Mouse (Mus musculus): Measurements from ENCODE around the gene Astn2.

The Astn2 gene

DNA sequence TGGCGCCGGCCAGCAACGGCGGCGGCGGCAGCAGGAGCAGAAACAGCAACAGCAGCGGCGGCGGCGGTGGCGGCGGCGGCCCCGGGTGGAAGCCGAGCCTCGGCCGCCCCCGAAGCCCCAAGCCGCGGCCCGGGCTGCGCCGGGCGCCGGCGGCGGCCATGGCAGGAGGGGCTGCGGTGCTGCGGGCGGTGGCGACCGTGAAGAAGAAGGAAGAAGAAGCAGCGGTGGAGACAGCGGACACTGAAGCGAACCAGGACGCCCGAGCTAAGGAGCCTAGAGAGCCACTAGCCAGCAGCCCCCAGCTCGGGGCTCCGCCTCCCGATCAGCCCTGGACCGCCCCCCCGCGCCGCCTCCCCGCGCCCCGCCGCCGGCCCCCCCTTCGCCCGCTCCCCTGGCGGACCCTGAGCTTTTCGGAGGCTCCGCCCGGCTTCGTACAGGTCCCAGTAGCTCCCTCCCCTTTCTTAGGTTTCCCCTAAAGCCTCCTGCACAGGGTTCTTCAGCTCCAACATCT is at the start of gene Astn2:
Gene Astn2 (minus strand): TSS at position 411 of the 511 bp plus-strand sequence.
- no peak for DNase-seq

DNA sequence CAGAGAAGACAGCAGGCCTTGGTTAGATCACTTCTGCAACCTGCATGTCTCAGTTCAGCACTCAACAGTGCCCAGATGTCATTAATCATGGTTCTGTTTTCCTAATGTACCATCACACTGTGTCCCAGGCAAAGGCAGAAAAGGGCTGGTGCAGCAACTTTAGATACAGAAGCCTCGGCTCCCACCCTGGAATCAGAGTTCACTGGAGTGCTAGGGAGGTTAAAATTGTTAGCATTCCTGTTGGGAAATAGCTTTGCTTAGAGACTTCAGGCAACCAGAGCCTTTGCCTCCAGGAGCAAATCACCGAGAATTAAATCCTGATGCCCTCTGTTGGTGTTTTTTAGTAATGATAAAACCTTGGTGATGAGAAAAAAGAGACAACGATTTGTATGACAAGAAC is 45.7 kb upstream of the Astn2 start:
- peak in 1 of 2 experiments; percentile 12 for DNase-seq

DNA sequence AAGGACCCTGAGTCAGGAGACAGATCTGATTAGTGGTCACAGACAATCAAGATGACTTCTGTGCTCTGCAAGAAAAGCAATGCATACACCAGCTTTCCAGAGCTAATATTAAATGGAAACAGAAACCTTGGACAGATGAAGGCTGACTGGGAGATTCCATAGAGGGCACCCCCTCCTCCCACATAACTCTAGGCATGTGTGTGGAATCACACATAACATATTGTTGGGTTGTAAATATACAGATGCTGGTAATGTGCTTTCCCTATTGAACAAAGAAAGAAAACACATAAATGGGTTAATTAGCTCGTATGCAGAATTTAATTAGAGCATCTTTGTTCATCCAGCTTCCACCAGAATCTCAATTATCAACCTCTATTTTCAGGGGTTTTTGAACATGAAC is 26.8 kb upstream of the Astn2 start:
- DNase-seq = no peak

DNA sequence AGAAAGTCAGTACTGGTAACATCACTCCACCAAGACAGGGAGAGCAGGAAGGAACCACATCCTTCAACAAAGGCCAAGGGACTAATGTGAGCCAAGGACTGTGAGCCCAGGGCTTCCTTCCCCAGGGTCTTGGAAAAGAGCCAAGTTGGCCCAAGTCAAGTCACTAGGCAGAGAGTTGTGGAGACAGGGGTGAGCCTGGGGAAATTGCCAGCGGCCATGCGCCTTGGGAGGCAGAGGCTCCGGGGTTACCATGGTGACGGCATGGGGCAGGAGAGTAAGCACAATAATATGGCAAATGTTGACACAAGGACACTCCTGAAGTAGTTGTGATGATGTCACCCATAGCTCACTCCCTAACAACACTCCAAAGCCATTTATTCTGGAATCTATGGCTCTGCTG is 21.4 kb upstream of the Astn2 start:
- DNase-seq = peak; percentile 50 to 73

DNA sequence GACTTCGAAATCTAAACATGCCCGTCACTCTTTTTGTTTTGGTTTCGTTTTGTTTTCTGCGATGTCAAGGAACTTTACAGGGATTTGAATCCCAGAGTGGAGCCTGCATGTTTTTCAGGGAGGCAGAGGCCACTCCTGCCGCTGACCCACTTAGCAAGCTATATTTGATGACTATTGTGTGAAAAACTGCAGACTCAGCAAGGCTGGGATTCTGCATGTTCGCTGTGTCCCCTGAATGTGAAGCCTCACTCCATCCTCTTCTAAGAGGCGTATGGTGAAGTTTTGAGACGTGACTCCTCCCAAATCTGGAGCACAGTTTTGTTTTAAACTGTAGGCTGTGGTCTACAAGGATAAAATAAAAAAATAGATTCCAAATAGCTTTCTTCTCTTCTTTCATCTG is 10.4 kb upstream of the Astn2 start:
- no peak for DNase-seq

DNA sequence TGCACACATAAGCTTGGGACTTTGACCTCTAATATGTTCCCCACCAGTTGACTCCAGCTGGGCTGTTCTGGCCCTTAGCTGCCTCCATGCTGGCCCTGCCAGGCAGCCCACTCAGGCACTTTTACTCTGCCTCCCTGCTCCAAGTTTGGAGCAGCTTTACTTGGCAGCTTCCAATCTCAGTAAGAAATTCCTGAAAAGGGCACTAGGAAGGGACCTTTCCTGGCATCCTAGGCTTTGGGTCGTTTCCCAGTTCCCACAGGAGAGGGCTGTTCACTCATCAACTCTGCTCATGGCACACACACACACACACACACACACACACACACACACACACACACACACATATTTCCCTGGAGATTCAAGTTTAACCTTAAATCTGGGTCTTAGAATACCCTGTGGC is 675 bp upstream of the Astn2 start:
- no peak for DNase-seq

DNA sequence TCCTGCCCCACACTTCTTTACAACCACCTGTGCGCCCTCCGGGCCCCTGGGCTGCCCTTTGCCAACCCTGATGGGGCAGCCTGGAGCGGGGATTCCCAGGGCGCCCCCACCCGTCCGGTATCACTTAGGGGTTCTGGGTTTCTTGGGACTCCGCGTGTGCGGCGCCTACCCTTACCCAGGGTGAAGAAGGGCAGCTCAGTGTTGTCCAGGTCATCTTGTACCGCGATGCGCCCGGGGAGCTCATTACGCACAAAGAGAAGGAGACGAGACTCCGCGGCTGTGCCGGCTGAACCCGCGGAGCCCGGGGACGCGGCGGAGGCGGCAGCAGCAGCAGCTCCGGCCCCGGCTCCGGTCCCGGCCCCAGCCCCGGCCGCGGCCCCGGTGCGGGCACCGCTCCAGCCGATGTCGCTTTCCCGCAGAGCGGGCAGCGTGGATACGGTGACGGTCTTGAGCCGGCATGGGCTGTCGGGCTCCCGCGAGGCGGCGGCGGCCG is 657 bp downstream of the Astn2 start:
- no peak for DNase-seq

DNA sequence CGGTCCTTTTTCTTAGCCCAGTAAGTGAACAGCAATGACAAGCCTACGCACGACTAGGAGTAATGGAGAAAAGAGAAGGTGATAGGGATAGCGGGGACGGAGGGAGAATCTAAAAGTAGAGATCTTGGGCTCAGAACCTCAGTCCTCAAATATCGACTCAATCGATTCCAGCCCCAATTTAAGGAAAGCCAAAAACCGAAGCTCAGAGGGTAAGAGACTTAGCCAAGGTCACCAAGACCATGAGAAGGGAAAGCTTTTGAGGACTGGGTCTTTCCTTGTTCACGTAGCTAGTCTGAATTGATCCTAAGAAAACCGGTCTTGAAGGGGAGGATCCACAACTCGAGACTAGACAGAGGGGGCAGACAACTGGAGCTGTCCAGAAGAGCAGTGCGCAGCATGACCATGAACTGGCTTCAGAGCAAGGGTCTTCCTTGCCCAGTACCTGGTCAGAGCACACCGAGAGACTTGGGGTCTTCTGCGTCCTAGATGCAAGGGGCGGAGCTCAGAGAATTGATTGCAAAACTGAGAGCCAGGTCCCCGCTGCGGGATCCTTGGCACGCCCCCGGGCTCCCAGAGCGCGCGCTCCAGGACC is 1.2 kb downstream of the Astn2 start:
- DNase-seq = no peak

DNA sequence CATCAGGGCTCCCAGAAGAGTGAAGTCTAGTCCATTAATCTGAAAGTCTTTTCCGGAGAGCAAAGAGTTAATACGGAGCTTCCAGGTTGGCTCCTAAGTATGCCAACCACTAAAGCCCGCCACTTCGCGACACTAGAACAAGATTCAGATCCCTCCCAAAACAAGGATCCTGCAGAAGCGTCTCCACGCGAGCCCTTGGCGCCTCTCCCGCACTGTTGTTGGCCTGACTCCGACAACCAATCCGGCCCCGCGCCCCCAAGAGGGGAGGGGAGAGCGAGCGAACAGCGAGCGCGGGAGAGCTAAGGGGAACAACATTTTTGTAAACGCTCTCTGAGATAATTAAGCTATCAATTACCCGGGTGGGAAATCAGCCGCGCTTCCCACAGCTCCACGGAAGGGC is 1.8 kb downstream of the Astn2 start:
- DNase-seq = no peak

DNA sequence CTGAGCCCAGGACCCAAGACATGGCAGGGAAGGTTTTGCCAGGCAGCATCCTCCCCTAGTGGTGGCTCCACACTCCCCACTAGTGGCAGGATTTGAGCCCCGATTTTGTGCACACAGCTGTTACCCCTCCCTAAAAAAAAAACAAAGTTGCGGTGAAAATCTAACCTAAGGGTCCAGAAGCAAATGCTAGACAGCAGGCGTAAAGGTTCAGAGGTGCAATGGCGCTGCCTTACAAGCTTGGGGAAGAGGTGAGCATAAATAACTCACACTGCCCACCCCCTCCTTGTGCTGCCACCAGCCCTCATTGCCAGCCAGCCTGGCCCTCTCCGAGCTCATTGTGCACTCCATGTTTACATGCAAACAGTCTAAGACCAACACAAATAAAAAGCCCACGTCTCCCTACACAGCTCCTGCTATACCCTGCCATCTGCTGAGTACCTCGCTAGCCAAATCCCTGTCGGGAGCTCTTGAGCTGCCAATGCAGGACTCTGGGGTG is 3.2 kb downstream of the Astn2 start:
- DNase-seq = no peak

DNA sequence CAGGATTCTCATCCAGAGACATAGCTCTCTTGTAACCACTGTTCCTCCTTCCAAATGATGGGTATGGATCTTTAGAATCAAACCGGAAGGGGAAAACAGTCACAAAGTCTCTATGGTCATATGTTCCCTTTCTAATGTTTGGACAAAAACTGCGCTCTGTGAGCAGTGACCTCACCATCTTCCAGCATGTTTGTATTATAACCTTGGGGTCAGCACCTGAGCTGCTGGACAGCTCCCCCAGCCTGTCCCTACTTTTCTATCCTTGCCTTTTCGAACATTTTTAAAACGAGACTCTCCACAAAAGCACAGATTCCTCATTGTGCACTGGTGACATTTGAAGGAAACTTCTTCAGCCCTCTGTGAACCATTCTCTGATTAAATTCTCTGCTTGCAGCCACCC is 5.3 kb downstream of the Astn2 start:
- no peak for DNase-seq

DNA sequence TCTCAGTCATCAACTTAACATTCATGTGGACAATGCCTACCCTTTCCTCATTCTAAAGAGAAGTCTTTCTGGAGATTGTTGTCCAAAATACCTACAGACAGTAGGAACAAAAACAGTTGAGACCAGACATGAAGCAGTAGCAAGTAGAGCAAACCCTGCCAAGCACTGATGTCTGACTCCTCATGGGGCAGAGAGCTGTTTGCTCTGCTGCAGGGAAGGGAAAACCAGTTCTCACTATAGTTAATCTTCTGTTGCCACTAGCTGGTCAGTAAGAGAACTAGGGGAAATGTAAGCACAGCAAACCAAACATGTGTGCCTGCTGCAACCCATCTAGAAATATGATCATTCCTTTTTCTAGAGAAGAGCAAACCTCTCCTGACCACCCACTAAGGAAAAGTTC is 7.2 kb downstream of the Astn2 start:
- no peak for DNase-seq

DNA sequence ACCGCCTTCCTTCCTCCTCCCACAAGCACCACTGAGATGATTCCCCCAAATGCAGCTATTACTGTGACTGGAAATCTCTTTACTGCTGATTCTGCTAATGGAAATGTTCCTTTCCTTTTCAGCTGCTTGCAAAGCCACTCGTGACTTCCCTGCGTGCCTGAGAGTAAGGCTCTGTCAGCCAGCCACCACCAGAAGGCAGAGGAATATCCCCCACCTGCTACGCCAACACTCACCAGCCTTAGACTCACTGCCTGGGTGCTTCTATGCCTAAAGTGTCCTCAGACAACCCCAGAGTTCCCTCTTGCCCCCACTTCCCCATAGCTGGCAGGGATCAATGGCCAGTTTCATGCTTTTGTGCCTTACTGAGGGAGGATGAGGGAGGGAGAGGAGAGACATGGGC is 11.1 kb downstream of the Astn2 start:
- DNase-seq = no peak

DNA sequence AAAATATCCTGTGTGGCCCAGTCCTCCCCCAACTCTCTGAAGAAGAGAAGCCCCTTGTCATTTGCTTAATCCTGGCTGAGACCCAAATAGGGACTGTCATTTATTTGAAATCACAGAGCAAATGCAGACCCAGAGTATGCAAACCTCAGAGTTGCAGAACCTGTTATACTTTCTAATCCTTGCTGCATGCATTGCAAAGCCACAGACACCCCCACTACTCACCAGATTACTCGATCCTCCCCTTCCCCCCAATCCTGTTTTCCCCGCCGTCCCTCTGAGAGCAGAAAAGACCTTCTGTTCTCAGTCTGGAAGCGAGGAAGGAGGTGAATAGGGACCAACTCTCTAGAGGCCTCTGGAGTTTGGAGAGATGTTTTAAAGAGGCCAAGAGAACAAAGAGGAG is 13.9 kb downstream of the Astn2 start:
- DNase-seq = no peak

DNA sequence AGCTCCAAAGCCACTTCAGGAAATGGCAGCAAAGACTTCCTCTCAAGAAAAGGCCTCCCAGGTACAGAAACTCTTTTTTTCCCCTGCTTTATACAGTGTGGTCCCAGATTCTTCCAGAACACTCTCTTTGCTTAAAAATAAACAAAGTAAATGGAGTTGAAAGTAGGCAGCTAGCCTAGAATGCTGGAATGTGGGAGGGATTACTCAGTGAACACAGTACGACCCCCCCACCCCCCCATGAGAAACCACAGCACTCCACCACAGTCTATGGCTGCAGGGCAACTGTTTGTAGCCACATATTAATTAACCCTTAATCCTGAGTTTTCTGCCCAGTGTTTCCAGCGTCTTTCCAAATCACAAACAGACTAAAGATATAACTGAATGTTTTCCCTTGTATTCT is 25.8 kb downstream of the Astn2 start:
- no peak for DNase-seq

DNA sequence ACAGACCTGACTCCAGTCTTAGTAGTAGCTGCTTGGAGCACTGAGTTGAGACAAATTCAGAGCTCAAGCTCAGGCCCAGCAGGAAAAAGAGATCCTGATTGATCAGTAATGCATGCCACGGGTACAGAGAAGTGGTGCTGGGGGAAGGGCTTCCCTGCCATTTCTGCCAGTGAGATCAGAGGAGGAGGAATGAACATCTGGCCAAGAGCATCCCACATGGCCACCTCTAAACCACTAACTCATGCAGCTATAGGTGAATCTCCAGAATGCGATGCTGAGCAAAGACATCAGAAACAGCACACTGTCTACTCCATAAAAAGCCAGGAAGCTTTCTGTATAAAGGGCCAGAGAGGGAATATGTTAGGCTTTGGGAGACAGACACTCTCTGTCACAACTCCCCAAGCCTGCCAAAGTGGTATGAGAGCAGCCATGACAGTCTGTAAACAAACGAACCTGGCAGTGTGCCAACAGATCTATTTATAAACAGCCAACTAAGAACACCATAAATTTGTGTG is 33.8 kb downstream of the Astn2 start:
- DNase-seq = peak in 1 of 2 experiments; percentile 7

DNA sequence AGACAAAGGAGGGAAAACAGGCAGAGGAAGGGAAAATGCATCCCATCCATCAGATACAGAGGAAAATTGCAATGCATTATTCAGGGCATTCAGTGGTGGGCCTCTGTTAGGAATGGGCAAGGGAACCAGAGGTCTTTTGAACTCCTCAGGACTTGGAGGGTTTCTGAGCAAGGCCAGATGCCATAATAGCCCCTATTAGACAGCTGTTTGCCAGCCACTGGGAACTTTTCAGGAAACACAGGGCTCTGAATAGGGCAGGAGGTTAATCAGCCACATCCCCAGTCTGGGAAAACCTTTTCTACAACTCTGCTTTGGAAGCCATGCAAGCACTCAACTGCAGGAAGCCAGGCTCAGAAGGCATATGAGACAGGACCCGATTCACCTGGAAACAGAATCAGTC is 38.9 kb downstream of the Astn2 start:
- DNase-seq = no peak

DNA sequence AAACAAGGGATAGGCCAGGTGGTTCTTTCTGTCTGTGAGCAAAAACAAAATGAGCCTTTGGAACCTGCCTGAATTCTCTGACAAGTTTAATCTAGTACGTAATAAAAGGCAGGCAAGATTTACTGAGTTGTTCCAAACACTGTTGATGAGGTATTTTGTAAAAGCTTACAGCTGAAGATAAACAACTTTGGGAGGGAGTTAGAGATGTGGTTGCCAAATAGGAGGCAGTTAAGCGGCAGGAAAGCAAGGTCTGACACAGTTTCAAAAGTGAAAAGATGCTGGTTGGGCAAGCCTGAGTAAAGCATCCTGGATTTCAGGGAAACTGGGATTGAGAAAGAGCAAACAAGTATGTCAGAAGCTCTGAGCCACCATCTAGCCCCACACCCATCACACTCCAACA is 59.8 kb downstream of the Astn2 start:
- DNase-seq = peak in 1 of 2 experiments; percentile 9

DNA sequence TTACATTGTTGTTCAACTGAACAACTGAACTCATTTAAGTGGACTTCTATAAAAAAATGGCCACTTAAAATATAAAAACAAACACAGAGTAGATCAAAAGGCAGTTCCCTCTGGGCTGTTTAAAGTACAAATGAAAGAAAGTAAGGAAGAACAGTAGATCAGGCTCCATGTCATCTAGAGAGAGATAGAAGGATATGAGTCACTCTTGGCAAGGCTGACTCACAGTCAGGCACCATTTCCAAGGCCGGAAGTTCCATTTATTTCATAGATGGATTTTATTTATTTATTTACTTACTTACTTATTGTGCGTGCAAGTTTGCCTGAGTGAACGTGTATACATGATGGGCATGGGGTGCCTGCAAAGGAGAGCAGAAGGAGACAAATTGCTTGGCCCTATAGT is 67.0 kb downstream of the Astn2 start:
- DNase-seq = no peak

DNA sequence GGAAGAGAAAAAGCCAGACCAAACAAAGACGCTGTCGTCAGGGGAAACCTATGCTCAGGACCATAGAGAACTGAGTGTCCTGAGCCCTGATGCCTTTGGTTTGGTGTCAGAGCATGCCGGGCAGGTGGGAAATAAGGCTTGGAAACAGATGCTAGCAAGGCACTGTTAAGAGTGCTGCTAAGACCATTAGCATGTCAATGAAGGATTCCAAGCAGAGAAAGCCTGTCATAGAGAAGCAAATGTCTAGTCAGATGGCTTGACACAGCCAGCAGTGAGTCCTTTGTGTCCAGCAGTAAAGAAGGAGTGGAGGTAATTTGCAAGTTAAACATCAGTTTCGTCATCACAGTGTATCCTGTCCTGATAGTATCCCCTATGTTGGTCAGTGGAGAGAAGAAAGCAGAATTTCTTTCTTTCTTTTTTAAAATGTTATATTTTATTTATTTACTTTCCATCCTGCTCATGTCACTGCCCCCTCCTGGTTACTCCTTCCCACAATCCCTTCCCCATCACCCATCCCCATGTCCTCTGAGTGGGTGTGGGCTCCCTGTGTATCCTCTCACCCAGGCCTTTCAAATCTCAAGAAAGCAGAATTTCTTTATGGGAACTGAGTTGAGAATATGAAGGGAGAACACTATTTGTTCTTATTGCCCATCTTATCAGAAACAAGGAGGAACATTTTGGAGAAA is 73.7 kb downstream of the Astn2 start:
- no peak for DNase-seq

DNA sequence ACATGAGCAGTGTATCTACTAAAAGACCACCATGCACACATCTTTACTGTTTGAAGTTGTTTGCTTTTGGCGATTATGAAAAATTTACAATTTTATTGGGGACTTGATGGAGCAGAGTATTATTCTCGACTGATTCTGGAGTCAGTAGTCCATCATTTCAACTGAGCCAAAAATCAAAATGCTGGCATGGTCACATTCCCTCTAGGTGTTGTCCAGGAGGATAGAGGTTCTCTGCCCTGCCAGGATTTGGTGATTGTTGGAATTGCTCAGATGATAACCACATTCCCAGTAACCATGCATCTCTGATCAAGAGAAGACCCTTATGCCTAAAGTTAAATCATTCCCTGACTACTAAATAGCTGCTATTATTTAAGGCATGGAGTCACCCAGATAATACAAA is 83.4 kb downstream of the Astn2 start:
- no peak for DNase-seq

DNA sequence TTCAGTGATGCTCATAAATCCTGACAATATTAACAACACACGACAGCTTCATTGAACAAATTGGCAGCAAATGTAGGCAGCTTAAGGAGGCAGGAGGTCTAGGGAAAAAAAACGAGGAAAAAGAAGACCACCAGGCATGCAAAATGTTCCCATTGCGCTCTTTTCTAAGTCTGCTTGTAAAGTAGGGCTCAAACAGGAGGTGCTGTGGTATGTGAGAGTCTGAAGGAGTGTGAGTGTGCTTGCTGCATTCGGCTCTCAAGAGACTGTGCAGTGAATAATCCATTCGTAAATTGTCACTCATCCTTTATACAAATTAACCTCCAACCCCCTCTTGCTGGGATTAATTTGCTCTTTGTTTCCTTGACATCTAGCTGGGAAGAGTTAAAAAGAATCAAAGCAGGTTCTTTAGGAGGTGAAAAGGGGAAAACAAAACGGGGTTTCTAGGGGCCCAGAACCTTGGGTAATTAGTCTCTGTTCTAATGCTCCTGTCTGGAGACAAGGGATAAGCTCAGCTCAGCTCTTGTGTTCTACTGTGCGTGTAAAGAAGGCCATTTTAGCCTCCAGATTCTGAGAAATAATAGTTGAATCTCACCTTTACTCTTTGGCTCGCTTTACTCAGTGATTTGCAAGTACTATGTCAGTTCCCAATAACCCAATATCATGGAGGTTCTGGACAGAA is 89.5 kb downstream of the Astn2 start:
- DNase-seq = no peak

DNA sequence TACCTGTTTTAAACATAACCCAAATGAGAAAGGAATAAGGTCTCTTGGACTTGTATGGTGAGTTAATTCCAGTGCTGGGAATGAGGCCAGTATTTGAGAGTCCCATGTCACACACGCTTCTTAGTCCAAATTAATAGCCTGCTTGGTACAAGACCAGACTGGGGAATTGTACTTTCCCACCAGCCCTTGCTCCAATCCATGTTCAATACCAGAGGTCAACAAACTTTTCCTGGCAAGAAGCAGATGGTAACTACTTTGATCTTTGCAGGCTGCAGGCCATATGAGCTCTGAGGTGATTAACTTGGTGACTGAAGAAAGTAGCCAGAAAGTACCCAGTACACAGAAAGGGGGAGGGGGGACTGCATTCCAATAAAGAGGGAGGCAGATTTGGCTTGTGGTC is 91.7 kb downstream of the Astn2 start:
- DNase-seq = peak in 1 of 2 experiments; percentile 2
